Mouse (Mus musculus): ENCODE results near the gene Tecta.

DNA sequence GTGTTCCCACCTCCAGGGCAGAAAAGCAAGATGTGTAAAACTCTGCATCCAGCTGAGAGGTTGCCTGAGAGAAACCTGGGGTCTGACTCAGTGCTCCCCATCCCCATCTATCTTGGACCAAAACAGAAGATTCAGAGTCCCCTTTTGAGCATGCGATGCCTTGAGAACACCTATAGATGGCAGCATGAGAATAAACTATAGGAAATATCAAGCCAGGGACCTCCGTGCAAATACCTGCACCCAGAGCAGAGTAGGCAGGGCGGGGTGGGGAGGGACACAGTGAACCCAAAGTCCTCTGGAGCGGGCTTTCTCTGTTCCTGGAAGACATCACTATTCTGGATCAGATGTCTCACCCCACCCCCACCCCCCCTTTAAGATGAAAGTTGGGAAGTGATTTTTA, 11.2 kb downstream of the Tecta start:
- TF ChIP-seq CTCF (IDR thresholded peaks at IDR 0.05; ENCODE audit: control insufficient read depth, insufficient read depth, insufficient read length) (peak; percentile 0), MYOG (IDR thresholded peaks at IDR 0.05; ENCODE audit: control insufficient read depth, extremely low read depth, insufficient read length) (no peak), MYOD1 (IDR thresholded peaks at IDR 0.05; ENCODE audit: control insufficient read depth, insufficient read length, low read depth) (no peak)
